Mouse (Mus musculus) limb, embryonic 10.5 days (tissue): ENCODE measurements around the gene Rbm8a. TPM values are rescaled to one million over a fixed set of nuclear protein-coding genes. Genes with fewer than 3 reads are reported as not detected.

ENCODE experiments used
- DNase-seq: peaks from one replicate; pipeline ENCODE4 v3.0.0-alpha.2; 2017; ENCODE audit warnings: low spot score
- H3K27ac ChIP-seq: fragments of 300-500 bp; sonication (generic); 2 replicates; pipeline ENCODE4 v1.5.1; 2016; ENCODE audit warnings: mild to moderate bottlenecking
- H3K27me3 ChIP-seq: fragments of 300-500 bp; sonication (generic); 2 replicates; pipeline ENCODE4 v1.6.1; 2016; ENCODE audit warnings: low read depth, mild to moderate bottlenecking; ENCODE audit not compliant: poor library complexity, severe bottlenecking
- H3K36me3 ChIP-seq: fragments of 300-500 bp; sonication (generic); 2 replicates; pipeline ENCODE4 v1.6.1; 2016; ENCODE audit warnings: mild to moderate bottlenecking, moderate library complexity
- H3K4me1 ChIP-seq: fragments of 300-500 bp; sonication (generic); 2 replicates; pipeline ENCODE4 v1.6.1; 2016
- H3K4me3 ChIP-seq: fragments of 300-500 bp; sonication (generic); 2 replicates; pipeline ENCODE4 v1.5.1; 2016; ENCODE audit warnings: mild to moderate bottlenecking, moderate library complexity
- H3K9me3 ChIP-seq: fragments of 300-500 bp; sonication (generic); replicated peaks from 2 replicates; pipeline ENCODE4 v1.6.1; 2016; ENCODE audit warnings: mild to moderate bottlenecking
- WGBS: fragments of 180-500 bp; shearing (Covaris S2); methylation state at CpG from one replicate; pipeline ENCODE4 v1.1.7; 2016; 5-methylcytosine and 5-hydroxymethylcytosine counted together
- polyA plus RNA-seq: library from polyadenylated mRNA; unstranded; fragments of >200 nt; fragmentation: Nextera tagmentation; extraction: Ambion mirVana; gene quantifications from 2 replicates; pipeline ENCODE4 v1.2.1, GENCODE M21; 2016

Rbm8a gene
- polyA plus RNA-seq, 1 experiment from 2014 or later: 224 TPM

GRCm38 (mm10) chr3:96632058-96632457 is 2.3 kb downstream of the Rbm8a start:
- Histone ChIP-seq H3K9me3 (no peaks in the 10 kb centered on the region), H3K36me3 (peaks cover 44% of the 10 kb centered on the region), H3K4me1 (peaks cover 30% of the 10 kb centered on the region), H3K4me3 (no peak overlapping the region), H3K27me3 (no peaks in the 10 kb centered on the region), H3K27ac (no peak overlapping the region)
- DNase-seq: no peak

- H3K9me3 ChIP-seq: no peaks in the 10 kb centered on the region
- peaks cover 30% of the 10 kb centered on the region for H3K4me1 ChIP-seq
- H3K27ac ChIP-seq: no peak overlapping the region
- DNase-seq: no peak
- no peaks in the 10 kb centered on the region for H3K27me3 ChIP-seq
- WGBS: 85% methylated on average over 1 of the region's 1 CpGs
- peaks cover 57% of the 10 kb centered on the region for H3K36me3 ChIP-seq
- H3K4me3 ChIP-seq: no peak overlapping the region
Observed at GRCm38 (mm10) chr3:96634015-96634414, 4.3 kb downstream of the Rbm8a start.

- Histone ChIP-seq H3K9me3 (no peaks in the 10 kb centered on the region), H3K4me1 (peaks cover 30% of the 10 kb centered on the region), H3K27me3 (no peaks in the 10 kb centered on the region), H3K36me3 (peaks cover 69% of the 10 kb centered on the region), H3K4me3 (peak within 1 kb of the TSS; percentile 81), H3K27ac (peak within 1 kb of the TSS; percentile 93)
- DNase-seq: peak; percentile 87
- WGBS: 2% methylated on average over 60 of the region's 60 CpGs
Observed at GRCm38 (mm10) chr3:96634928-96635879, 5.5 kb downstream of the Rbm8a start, which contains the start of the genes Pex11b and Gm42957. Gene Pex11b (plus strand): TSS chr3:96635376. Gene Gm42957 (plus strand): TSS chr3:96635474.

- no peak for DNase-seq
- 15% methylated on average over 15 of the region's 15 CpGs for WGBS
- H3K27ac ChIP-seq: peak overlapping the region; percentile 93
- peaks cover 70% of the 10 kb centered on the region for H3K36me3 ChIP-seq
- no peaks in the 10 kb centered on the region for H3K9me3 ChIP-seq
- peaks cover 26% of the 10 kb centered on the region for H3K4me1 ChIP-seq
- no peaks in the 10 kb centered on the region for H3K27me3 ChIP-seq
- peak overlapping the region; percentile 81 for H3K4me3 ChIP-seq
Observed at GRCm38 (mm10) chr3:96635906-96636305, 6.2 kb downstream of the Rbm8a start.

GRCm38 (mm10) chr3:96636448-96636847 is 6.7 kb downstream of the Rbm8a start:
- peak overlapping the region; percentile 81 for H3K4me3 ChIP-seq
- WGBS: 70% methylated on average over 11 of the region's 11 CpGs
- peaks cover 70% of the 10 kb centered on the region for H3K36me3 ChIP-seq
- peaks cover 22% of the 10 kb centered on the region for H3K4me1 ChIP-seq
- H3K9me3 ChIP-seq: no peaks in the 10 kb centered on the region
- no peaks in the 10 kb centered on the region for H3K27me3 ChIP-seq
- 0 out of 2 replicates have a peak overlapping the region, but pooled peaks have one; percentile 93 for H3K27ac ChIP-seq
- no peak for DNase-seq

- DNase-seq: peak; percentile 64
- H3K27ac ChIP-seq: no peak overlapping the region
- peaks cover 65% of the 10 kb centered on the region for H3K36me3 ChIP-seq
- no peaks in the 10 kb centered on the region for H3K27me3 ChIP-seq
- no peaks in the 10 kb centered on the region for H3K9me3 ChIP-seq
- WGBS: 84% methylated on average over 1 of the region's 1 CpGs
- H3K4me1 ChIP-seq: peaks cover 22% of the 10 kb centered on the region
- no peak overlapping the region for H3K4me3 ChIP-seq
Observed at GRCm38 (mm10) chr3:96639219-96639618, 9.5 kb downstream of the Rbm8a start.

GRCm38 (mm10) chr3:96645018-96645649 is 15.4 kb downstream of the Rbm8a start, which contains the start of gene Itga10:
Gene Itga10 (plus strand): TSS chr3:96645584.
- no peak within 1 kb of the TSS for H3K27ac ChIP-seq

GRCm38 (mm10) chr3:96647365-96647764 is 17.6 kb downstream of the Rbm8a start:
- no peak for DNase-seq
- Histone ChIP-seq H3K27me3 (no peaks in the 10 kb centered on the region), H3K4me3 (no peak overlapping the region), H3K36me3 (peaks cover 30% of the 10 kb centered on the region), H3K4me1 (peaks cover 3% of the 10 kb centered on the region), H3K9me3 (no peaks in the 10 kb centered on the region), H3K27ac (no peak overlapping the region)
- WGBS: 82% methylated on average over 3 of the region's 3 CpGs

More at GRCm38 (mm10) chr3:96645018-96645649, 15.4 kb downstream of the Rbm8a start, which contains the start of gene Itga10:
- DNase-seq: peak; percentile 40
- peaks cover 3% of the 10 kb centered on the region for H3K4me1 ChIP-seq
- no peaks in the 10 kb centered on the region for H3K9me3 ChIP-seq
- no peak within 1 kb of the TSS for H3K4me3 ChIP-seq
- H3K27me3 ChIP-seq: no peaks in the 10 kb centered on the region
- WGBS: 70% methylated on average over 7 of the region's 7 CpGs
- H3K36me3 ChIP-seq: peaks cover 40% of the 10 kb centered on the region

GRCm38 (mm10) chr3:96660901-96661300 is 31.2 kb downstream of the Rbm8a start:
- DNase-seq: no peak
- no peak overlapping the region for H3K4me3 ChIP-seq
- peaks cover 14% of the 10 kb centered on the region for H3K4me1 ChIP-seq
- WGBS: 81% methylated on average over 2 of the region's 2 CpGs
- H3K27ac ChIP-seq: no peak overlapping the region
- no peaks in the 10 kb centered on the region for H3K9me3 ChIP-seq
- H3K36me3 ChIP-seq: peaks cover 9% of the 10 kb centered on the region; the same call in 1 of the 2 replicates
- H3K27me3 ChIP-seq: 0 out of 2 replicates have a peak, but pooled peaks cover 3% of the 10 kb centered on the region

GRCm38 (mm10) chr3:96662731-96663316 is 33.1 kb downstream of the Rbm8a start:
- Histone ChIP-seq H3K27me3 (0 out of 2 replicates have a peak, but pooled peaks cover 3% of the 10 kb centered on the region), H3K4me1 (peaks cover 14% of the 10 kb centered on the region), H3K36me3 (no peaks in the 10 kb centered on the region), H3K4me3 (peak overlapping the region; percentile 42), H3K27ac (peak overlapping the region; percentile 66), H3K9me3 (no peaks in the 10 kb centered on the region)
- WGBS: 50% methylated on average over 8 of the region's 8 CpGs
- DNase-seq: no peak

- peak overlapping the region; percentile 42 for H3K4me3 ChIP-seq
Observed at GRCm38 (mm10) chr3:96663432-96664239, 33.9 kb downstream of the Rbm8a start.

More at GRCm38 (mm10) chr3:96663432-96664239, 33.9 kb downstream of the Rbm8a start:
- peak overlapping the region; percentile 66 for H3K27ac ChIP-seq
- no peaks in the 10 kb centered on the region for H3K36me3 ChIP-seq
- 8% methylated on average over 17 of the region's 18 CpGs for WGBS
- H3K4me1 ChIP-seq: peaks cover 14% of the 10 kb centered on the region
- peak; percentile 88 for DNase-seq
- no peaks in the 10 kb centered on the region for H3K9me3 ChIP-seq
- H3K27me3 ChIP-seq: 0 out of 2 replicates have a peak, but pooled peaks cover 3% of the 10 kb centered on the region
